Mouse (Mus musculus) megakaryocyte, embryonic 14.5 days (primary cell): ENCODE results near the gene Trib2.

Experiments
- FLI1 ChIP-seq: IDR thresholded peaks from 2 replicates; pipeline ENCODE4 v1.6.1; 2012; ENCODE audit warnings: low read length, inconsistent platforms, mixed read lengths
- GATA1 ChIP-seq: IDR thresholded peaks from 3 replicates; pipeline ENCODE4 v1.6.1; 2012; ENCODE audit warnings: mixed read lengths, low read length, inconsistent platforms, borderline replicate concordance

GRCm38 (mm10) chr12:15765238-15765637, 51.5 kb downstream of the Trib2 start:
- TF ChIP-seq FLI1 (no peak), GATA1 (no peak)
